Mouse (Mus musculus) liver, adult (tissue): Measurements from ENCODE around the gene Wbp1l.

Experiments used
- GATA4 ChIP-seq: IDR thresholded peaks from 2 replicates; pipeline ENCODE4 v1.6.1; 2014; ENCODE audit warnings: mild to moderate bottlenecking, low read length; ENCODE audit not compliant: insufficient replicate concordance

Wbp1l gene

DNA sequence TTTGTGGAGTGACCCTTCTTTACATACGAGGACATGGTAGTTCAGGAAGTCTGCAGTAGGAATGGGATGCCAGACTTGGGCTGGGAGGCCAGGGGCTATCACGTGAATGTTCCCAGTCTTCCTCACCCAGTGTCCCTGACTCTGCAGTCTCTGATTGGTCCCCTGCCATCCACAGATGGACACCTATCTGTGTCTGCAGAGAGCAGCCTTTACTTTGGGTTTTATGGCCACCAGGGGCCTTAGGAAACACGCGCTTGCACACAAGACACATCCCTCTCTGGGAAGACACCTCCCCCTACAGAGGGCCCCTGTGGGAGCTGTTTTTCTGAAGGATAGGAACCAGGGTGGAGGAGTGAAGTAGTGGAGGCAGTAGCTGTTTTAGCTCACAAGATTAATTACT, 62.6 kb downstream of the Wbp1l start:
- TF ChIP-seq GATA4, result no peak

DNA sequence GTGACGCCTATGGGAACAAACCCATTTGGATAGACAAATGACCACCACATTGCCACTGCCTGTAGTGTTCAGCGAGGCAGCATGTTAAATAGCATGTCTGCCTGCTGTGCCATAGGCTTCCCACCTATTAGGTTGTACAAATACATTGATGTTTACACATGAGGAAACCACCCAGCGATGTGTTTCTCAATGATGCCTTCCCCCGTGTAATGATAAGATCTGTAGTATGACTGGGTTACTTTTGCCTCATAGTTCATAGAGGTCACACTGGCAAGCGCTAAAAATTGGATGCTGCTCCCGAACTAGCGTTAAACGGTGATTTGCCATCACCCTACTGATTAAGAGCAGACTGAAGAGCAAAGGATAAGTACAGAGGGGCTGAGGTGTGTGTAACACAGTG, 63.3 kb downstream of the Wbp1l start:
- TF ChIP-seq GATA4, result peak; percentile 38; the same call in 1 of the 2 replicates

DNA sequence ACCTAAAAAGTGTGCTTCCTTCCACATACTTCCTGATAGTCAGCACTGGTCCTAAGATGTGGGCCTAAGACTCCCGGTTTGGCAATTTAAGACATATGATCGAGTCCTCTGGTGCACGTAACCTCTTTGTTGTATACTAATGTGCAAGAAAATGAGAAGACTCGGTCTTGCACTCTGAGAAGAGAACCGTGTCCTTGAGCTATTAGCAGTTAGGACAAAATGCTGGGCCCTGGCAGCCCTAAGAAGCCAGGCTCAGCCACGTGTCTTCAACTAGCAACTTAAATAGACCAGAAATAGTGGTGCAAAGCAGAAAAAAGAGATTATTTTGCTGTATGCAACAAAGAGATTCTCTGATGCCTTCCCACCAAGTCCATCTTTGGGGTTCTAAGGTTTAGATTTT, 63.9 kb downstream of the Wbp1l start:
- TF ChIP-seq GATA4, result no peak

DNA sequence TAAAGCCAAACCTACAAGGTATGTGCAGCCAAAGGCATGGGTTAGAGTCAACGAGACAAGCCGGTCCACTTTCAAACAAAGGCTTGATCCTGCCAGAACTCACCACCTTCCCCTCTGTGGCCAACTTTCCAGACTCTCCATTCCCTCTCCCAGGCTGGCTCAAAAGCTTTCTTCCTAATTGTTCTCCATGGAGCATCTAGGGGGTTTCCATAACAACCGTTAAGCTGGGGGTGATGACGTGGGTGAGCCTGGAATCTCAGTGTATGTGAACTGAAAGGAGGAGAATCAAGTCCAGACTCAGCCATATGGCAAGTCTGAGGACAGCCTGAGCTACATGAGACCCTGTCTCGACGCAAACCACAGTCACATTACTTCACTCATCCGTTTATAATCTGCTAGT, 66.6 kb downstream of the Wbp1l start:
- no peak for TF ChIP-seq GATA4

DNA sequence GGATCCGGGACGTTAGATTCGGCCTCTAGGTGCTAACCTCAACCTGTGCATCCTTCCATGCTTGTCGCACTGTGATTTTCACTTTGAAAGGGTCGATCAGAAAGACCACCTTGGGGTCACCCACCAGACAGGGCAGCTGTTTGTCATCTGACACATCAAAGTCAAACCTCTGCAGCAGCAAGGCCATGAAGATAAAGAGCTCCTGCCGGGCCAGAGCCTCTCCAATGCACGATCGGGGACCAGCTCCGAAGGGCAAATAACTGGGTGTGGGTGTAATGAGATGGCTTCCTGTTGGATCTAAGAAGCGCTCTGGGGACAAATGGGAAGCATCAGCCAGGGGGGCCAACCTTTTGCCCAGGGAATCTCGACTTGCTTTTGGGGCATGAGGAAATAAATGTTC, 68.4 kb downstream of the Wbp1l start:
- TF ChIP-seq GATA4, result no peak

DNA sequence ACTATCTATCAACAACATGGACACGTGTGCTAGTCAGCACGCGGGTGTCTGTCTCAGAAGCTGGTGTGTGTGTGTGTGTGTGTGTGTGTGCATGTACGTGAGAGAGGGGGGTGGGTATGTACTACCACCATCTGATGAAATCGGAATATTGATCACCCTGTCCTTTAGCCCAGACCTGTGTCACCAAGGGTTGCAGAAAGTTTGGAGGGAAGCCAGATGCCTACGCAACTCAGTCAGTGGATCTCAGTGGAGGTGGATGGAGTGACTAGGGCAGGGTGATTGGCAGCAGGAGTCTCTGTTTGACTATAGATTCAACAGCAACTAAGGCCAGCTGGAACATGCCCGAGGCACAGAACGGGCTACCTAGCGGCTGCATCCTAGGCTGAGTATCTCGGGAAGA, 69.4 kb downstream of the Wbp1l start:
- TF ChIP-seq GATA4, result peak; percentile 77

DNA sequence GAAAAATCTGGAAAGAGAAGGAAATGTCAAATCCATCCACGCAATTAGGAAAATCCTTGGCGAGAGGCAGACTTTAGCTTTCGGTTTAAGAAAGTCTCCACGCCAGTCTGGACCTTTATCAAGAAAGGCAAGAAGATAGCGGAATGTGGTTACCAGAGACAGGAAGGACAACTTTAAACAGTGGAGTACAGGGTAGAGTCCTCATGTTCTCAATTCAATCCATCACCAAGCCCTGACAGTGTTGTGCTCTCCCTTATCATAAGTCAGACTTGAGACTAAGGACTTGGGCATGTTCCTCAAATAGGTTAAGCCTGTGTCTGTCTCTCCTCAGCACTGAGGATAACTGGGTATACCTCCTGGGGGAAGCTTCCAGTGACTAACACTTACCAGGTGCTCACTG, 70.9 kb downstream of the Wbp1l start:
- TF ChIP-seq GATA4, result no peak; the same call in 1 of the 2 replicates

DNA sequence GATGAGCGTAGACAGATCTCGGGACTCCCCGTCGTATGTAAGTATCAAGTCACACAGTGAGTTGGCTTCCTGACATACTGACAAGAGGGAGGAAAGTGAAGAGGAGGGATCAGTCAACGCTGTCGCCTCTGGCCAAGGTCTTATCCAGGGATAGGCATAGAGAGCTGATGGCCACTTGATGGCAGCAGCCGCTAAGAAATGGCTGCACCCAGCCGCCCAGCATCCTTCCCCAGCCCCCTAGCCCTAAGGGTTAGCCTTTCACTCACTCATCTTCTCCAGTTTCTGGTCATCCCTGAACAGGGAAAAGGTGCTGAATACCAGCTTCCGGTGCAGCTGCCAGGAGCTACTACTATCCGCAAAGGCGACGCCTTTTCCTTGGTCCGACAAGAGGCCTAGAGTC, 71.8 kb downstream of the Wbp1l start:
- no peak for TF ChIP-seq GATA4

DNA sequence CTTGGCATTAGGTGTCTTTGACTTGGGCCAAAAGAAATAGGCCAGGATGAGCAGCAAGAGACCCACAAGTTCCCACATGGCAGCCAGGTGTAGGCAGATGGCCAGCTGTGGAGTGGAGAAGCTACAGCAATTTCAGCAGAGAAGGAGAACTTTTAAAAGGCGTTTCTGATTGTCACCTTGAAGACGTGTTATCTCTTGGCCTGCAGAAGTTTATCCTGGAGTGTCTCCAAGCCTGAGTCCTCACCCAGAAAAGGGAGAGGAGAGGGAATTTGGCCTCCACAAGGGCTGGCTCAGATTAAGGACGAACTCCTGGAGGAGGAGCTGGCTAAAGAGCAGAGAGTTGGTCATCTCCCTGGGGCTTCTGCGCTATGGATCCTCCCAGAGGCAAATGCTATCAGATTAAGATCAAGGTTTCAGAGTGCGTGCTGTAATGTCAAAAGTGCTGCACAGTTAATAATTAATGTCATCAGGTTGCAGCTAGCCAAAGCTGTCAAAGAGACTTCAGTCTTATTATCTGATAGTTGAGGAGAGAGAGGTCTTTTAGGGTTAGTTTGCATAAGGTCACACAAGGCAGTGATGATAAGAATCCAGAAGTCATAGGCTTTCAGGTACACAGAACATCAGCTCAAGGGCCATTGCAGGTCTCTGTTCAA, 74.0 kb downstream of the Wbp1l start, which contains the start of gene Cyp17a1:
Cyp17a1 (minus strand) TSS at position 407 of the 653 bp plus-strand sequence.
- peak; percentile 100 for TF ChIP-seq GATA4

DNA sequence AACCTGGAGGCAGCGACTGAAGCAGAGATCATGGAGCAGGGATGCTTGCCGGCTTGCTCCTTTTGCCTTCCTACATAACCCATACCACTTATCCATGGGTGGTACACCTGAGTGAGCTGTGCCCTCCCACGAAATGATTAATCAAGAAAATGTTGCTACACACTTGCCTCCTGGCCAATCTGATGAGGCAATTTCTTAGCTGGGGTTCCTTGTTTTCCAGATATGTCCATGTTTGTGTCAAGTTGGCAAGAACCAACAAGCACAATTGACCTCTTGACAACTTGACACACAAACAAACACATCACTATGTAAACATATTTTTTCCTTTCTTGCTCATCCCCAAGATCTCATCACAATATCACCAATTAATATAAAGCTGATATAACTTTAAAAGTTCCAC, 76.8 kb downstream of the Wbp1l start:
- TF ChIP-seq GATA4, result peak; percentile 12; the same call in 1 of the 2 replicates

DNA sequence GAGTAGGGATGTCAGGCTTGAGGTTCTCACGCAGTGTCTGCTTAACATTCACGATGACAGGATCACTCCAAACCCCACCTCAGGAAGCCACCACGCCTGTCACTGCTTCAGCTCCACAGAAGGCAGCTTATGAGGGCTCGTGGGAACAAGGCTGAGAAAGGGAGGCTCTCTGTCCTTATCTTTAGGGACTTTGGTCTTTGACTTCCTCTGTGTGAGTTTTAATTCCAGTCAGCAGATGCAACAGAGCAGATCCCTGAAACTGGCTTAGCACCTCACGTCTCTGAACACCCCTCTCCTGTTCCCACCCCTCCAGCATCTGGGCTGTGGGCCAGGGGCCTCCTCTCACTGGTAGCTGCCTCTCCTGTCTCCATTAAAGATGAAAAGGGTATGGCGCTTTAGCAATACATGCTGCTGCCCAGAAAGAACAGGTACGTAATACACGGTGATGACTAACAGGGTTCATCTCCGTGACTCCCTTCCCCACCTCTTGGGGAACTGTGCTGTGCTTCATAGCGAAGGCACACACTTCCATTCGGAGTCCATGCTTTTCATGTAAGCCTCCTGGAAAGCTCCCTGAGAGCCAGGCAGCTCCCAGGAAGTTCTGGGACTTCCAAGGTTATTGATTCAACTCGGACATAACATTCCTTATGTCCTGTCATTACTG, 81.0 kb downstream of the Wbp1l start:
- TF ChIP-seq GATA4, result 0 out of 2 replicates have a peak, but pooled peaks have one; percentile 42

DNA sequence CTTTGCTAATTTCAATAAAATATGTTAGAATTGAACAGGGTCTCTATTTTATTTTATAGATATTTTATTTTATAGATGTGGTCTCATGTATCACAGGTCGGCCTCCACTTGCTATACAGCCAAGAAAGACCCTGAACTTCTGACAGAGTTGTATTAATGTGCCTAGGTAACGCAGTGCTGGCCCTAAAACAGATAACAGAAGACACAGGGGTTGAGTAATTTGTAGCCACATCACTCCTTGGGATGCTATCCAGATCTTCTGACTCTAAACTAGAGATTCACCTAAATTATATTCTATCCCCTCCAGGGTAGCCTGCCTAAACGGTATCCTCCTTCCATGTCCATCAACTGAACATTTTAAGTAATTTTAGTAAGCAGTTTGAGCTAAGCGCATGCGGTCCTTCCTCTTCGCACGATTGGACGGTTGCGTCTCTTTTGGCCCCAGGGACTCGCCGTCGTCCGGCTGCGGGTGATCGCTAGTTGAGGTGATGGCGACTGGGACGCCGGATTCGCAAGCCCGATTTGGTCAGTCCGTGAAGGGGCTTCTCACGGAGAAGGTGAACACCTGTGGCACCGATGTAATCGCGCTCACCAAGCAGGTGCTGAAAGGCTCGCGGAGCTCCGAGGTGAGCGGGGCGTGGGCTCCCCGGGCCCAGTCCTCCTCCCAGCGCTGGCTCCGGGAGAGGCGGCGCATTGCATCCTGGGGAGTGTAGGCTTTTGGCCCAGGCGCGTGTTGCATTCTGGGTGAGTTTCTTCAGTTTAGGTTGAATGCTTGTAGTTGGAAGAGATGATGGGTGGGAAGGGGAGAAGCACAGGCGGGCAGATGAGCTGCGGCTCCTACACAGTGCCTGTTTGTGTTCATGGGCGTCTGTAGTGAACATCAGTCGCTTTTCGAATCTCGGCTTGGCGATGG, 90.8 kb downstream of the Wbp1l start, which contains the start of gene Borcs7:
Borcs7 (plus strand) TSS at position 447 of the 913 bp plus-strand sequence.
- no peak; the same call in 1 of the 2 replicates for TF ChIP-seq GATA4

DNA sequence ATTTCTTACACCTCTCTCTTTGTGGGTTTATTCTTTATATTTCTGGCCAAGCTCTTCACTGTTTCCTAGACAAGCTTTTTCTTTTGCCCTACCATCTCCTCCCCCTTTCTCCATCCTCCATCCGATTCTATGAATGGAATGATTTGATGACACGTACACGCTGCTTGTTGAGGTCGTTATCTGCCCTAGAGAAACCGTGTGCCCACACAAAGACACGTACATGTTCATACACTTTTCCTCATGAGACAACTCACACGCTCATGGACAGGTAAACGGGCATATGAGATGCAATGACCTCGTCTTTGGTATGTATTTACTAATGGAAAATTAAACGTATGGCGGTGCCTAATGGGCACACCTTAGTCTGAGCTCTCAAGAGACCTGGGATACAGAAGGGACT, 91.5 kb downstream of the Wbp1l start:
- TF ChIP-seq GATA4, result no peak

DNA sequence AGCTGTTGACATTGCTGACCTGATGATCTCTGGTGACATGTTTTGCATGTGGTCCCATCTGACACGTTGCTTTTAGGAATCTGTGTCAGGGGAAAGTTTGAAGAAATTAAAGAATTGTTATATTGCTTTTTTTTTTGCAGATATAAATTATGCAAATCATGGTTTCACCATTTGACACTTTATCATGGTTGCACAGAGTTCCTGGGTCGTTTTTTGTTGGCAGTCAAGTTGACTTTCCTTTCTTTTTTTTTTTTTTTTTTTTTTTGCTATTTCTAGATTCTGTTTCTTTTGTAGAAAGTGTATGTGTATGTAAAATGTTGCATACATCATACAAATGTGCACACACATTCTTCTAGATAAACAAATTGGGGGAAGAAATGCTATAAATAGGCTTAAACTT, 92.2 kb downstream of the Wbp1l start:
- no peak for TF ChIP-seq GATA4

DNA sequence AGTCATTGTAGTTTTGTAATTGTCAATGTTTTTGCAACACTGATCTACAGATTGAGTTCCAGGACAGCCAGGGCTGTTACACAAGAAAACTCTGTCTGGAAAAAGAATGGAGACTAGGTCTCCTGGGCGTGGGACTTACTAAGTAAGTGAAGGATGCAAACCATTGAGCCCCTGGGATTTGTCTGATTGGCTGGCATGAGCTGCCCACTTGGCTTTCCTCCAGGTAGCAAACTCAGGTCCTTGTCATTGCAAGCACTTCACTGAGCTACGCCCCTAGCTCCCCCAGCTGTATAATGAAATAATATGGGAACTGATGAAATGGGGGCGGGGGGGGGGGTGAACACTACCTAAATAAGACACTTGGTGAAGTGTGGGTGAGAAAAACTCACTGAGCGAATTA, 94.3 kb downstream of the Wbp1l start:
- no peak for TF ChIP-seq GATA4
